Mouse (Mus musculus): ENCODE measurements around the gene Mfn2.

The Mfn2 gene

GRCm38 (mm10) chr4:147918459-147919121 lies 14.1 kb upstream of the Mfn2 start:
- in situ Hi-C loops (cut with MboI, MseI) = no loop called here

- in situ Hi-C loops (cut with MboI, MseI) = no loop called here
Observed at GRCm38 (mm10) chr4:147909486-147909885, 5.0 kb upstream of the Mfn2 start.

GRCm38 (mm10) chr4:147906230-147906629 lies 1.7 kb upstream of the Mfn2 start:
- in situ Hi-C loops (cut with MboI, MseI) = no loop called here

GRCm38 (mm10) chr4:147905090-147905659 lies 671 bp upstream of the Mfn2 start:
- in situ Hi-C loops (cut with MboI, MseI) = no loop called here

- in situ Hi-C loops (cut with MboI, MseI) = no loop called here
Observed at GRCm38 (mm10) chr4:147903601-147904000, 903 bp downstream of the Mfn2 start.

GRCm38 (mm10) chr4:147902906-147903500 lies 1.5 kb downstream of the Mfn2 start:
- in situ Hi-C loops (cut with MboI, MseI) = no loop called here

GRCm38 (mm10) chr4:147900452-147900851 lies 4.1 kb downstream of the Mfn2 start:
- in situ Hi-C loops (cut with MboI, MseI) = no loop called here

GRCm38 (mm10) chr4:147897348-147897747 lies 7.2 kb downstream of the Mfn2 start:
- in situ Hi-C loops (cut with MboI, MseI) = no loop called here

GRCm38 (mm10) chr4:147896411-147896810 lies 8.1 kb downstream of the Mfn2 start:
- in situ Hi-C loops (cut with MboI, MseI) = no loop called here

GRCm38 (mm10) chr4:147895815-147896330 lies 8.6 kb downstream of the Mfn2 start:
- in situ Hi-C loops (cut with MboI, MseI) = no loop called here

- in situ Hi-C loops (cut with MboI, MseI) = no loop called here
Observed at GRCm38 (mm10) chr4:147890341-147890740, 14.2 kb downstream of the Mfn2 start.

- in situ Hi-C loops (cut with MboI, MseI) = no loop called here
Observed at GRCm38 (mm10) chr4:147888237-147888636, 16.3 kb downstream of the Mfn2 start.

GRCm38 (mm10) chr4:147887277-147887676 lies 17.2 kb downstream of the Mfn2 start:
- in situ Hi-C loops (cut with MboI, MseI) = no loop called here

GRCm38 (mm10) chr4:147886158-147886557 lies 18.3 kb downstream of the Mfn2 start:
- in situ Hi-C loops (cut with MboI, MseI) = no loop called here

GRCm38 (mm10) chr4:147884138-147884537 lies 20.4 kb downstream of the Mfn2 start:
- in situ Hi-C loops (cut with MboI, MseI) = no loop called here

- in situ Hi-C loops (cut with MboI, MseI) = no loop called here
Observed at GRCm38 (mm10) chr4:147883041-147883440, 21.5 kb downstream of the Mfn2 start.

- in situ Hi-C loops (cut with MboI, MseI) = no loop called here
Observed at GRCm38 (mm10) chr4:147881792-147882191, 22.7 kb downstream of the Mfn2 start.

GRCm38 (mm10) chr4:147879865-147880264 lies 24.6 kb downstream of the Mfn2 start:
- in situ Hi-C loops (cut with MboI, MseI) = no loop called here

- in situ Hi-C loops (cut with MboI, MseI) = no loop called here
Observed at GRCm38 (mm10) chr4:147879456-147879855, 25.0 kb downstream of the Mfn2 start.

GRCm38 (mm10) chr4:147878537-147878936 lies 26.0 kb downstream of the Mfn2 start:
- in situ Hi-C loops (cut with MboI, MseI) = no loop called here

GRCm38 (mm10) chr4:147875852-147876575 lies 28.5 kb downstream of the Mfn2 start:
- in situ Hi-C loops (cut with MboI, MseI) = no loop called here

GRCm38 (mm10) chr4:147869238-147869637 lies 35.3 kb downstream of the Mfn2 start:
- in situ Hi-C loops (cut with MboI, MseI) = no loop called here

All from regulatory T cell (primary cell).